ENCODE assay signal across 17 mouse cellular contexts in the genomic region with DNA sequence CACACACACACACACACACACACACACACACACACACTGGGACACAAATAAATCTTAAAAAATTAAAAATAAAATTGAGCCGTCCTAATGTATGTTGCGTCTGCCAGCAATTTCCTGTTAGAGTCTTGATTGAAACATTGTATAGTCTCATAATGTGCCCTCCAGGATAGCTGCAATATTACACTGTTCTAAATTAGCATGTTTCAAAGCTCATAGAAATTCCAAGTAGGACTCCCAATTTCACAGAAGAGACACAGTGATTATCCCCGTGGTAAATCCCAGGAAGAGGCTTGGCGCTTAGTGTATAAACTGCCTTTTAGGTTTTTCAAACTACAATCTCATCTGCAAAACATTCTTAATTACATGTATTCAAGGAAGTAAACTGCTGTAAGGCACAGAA.
"Had no signal": no experiment of that assay in that cellular context is flagged by ENCODE, and none has a peak within 500 bp of the region (broad histone marks: within the 10 kb centered on the region; RNA-seq: fewer than 3 reads in every experiment).

No protein-coding gene starts in this region.

- H3K4me1 ChIP-seq: liver, embryonic 12.5 days; midbrain, embryonic 12.5 days; neural tube, embryonic 12.5 days; stomach, embryonic 15.5 days had no signal

- H3K4me3 ChIP-seq: liver, embryonic 12.5 days; midbrain, embryonic 10.5 days; midbrain, embryonic 12.5 days; midbrain, embryonic 15.5 days; myocyte; neural tube, embryonic 12.5 days; stomach, embryonic 15.5 days had no signal

- H3K27ac ChIP-seq: liver, embryonic 12.5 days; liver, embryonic 14.5 days; midbrain, embryonic 10.5 days; midbrain, embryonic 12.5 days; midbrain, embryonic 15.5 days; neural tube, embryonic 12.5 days; stomach, embryonic 15.5 days; stomach, postnatal 0 days had no signal

- H3K36me3 ChIP-seq: liver, embryonic 12.5 days; midbrain, embryonic 10.5 days; midbrain, embryonic 12.5 days; midbrain, embryonic 15.5 days; neural tube, embryonic 12.5 days; stomach, embryonic 15.5 days had no signal

- H3K9ac ChIP-seq: liver, embryonic 12.5 days; liver, embryonic 14.5 days; lung, embryonic 14.5 days; midbrain, embryonic 12.5 days; midbrain, embryonic 15.5 days; neural tube, embryonic 12.5 days; stomach, embryonic 15.5 days had no signal

- H3K27me3 ChIP-seq: liver, embryonic 12.5 days; midbrain, embryonic 12.5 days; midbrain, embryonic 15.5 days; neural tube, embryonic 12.5 days; stomach, embryonic 15.5 days had no signal

- H3K9me3 ChIP-seq: liver, embryonic 12.5 days; midbrain, embryonic 15.5 days; neural tube, embryonic 12.5 days; stomach, embryonic 15.5 days had no signal

- H3K4me2 ChIP-seq: liver, embryonic 12.5 days; lung, embryonic 14.5 days; midbrain, embryonic 12.5 days; midbrain, embryonic 15.5 days; neural tube, embryonic 12.5 days; stomach, embryonic 15.5 days had no signal

- ATAC-seq: liver, embryonic 12.5 days; midbrain, embryonic 15.5 days had no signal

- DNase-seq: lung, adult 18-20 months; lung, embryonic 14.5 days; lung, postnatal 10 days; lung, postnatal 4 days; retina, postnatal 1 day; right cerebral cortex, postnatal 14 days; thymus, adult 2 months; thymus, postnatal 25 days had no signal
